Mouse (Mus musculus) midbrain, postnatal 0 days (tissue): Measurements from ENCODE around the gene Zfp97. TPM values are rescaled to one million over a fixed set of nuclear protein-coding genes. Genes with fewer than 3 reads are reported as not detected.
"Not testable (repeated sequence)": the region's sequence is repeated elsewhere in the genome, so short reads cannot be mapped to it uniquely, and the experiment has no call there.

Experiments used
- ATAC-seq: fragments of 200-750 bp; cut with Nextera tagmentation; 2 replicates; pipeline ENCODE4 v1.8.0; 2017; ENCODE audit warnings: moderate number of reproducible peaks, mild to moderate bottlenecking, moderate TSS enrichment, moderate library complexity; ENCODE audit not compliant: low FRiP score
- DNase-seq: peaks from one replicate; pipeline ENCODE4 v3.0.0-alpha.2; 2015; ENCODE audit warnings: low spot score
- H3K27ac ChIP-seq: fragments of 300-500 bp; sonication (generic); 2 replicates; pipeline ENCODE4 v1.5.1; 2014; ENCODE audit warnings: low read depth, mild to moderate bottlenecking, low read length, mixed read lengths
- H3K27me3 ChIP-seq: fragments of 300-500 bp; sonication (generic); 2 replicates; pipeline ENCODE4 v1.6.1; 2014; ENCODE audit warnings: low read length, control low read depth, mixed read lengths; ENCODE audit not compliant: insufficient read depth
- H3K36me3 ChIP-seq: fragments of 300-500 bp; sonication (generic); 2 replicates; pipeline ENCODE4 v1.6.1; 2014; ENCODE audit warnings: low read length, control low read depth, mixed read lengths; ENCODE audit not compliant: insufficient read depth
- H3K4me1 ChIP-seq: fragments of 300-500 bp; sonication (generic); 2 replicates; pipeline ENCODE4 v1.6.1; 2014; ENCODE audit warnings: mild to moderate bottlenecking, control low read depth, antibody characterized with exemption, low read length, mixed read lengths; ENCODE audit not compliant: insufficient read depth
- H3K4me2 ChIP-seq: fragments of 300-500 bp; sonication (generic); 2 replicates; pipeline ENCODE4 v1.6.1; 2014; ENCODE audit warnings: low read depth, mild to moderate bottlenecking, low read length, mixed read lengths; ENCODE audit not compliant: poor library complexity, severe bottlenecking
- H3K4me3 ChIP-seq: fragments of 300-500 bp; sonication (generic); 2 replicates; pipeline ENCODE4 v1.5.1; 2014; ENCODE audit warnings: low read depth, mild to moderate bottlenecking, low read length, moderate library complexity
- H3K9ac ChIP-seq: fragments of 300-500 bp; sonication (generic); replicated peaks from 2 replicates; pipeline ENCODE4 v1.6.1; 2014; ENCODE audit warnings: mild to moderate bottlenecking, low read length, moderate library complexity, mixed read lengths; ENCODE audit not compliant: poor library complexity, severe bottlenecking
- H3K9me3 ChIP-seq: fragments of 300-500 bp; sonication (generic); 2 replicates; pipeline ENCODE4 v1.6.1; 2016; ENCODE audit warnings: low read length, control low read depth
- CTCF ChIP-seq: IDR thresholded peaks from 2 replicates; pipeline ENCODE4 v1.5.1; 2016; ENCODE audit warnings: antibody characterized with exemption, mild to moderate bottlenecking
- WGBS: fragments of 180-500 bp; shearing (Covaris S2); extraction: QIAGEN DNeasy Blood & Tissue Kit; methylation state at CpG from one replicate; pipeline ENCODE4 v1.1.7; 2014; 5-methylcytosine and 5-hydroxymethylcytosine counted together
- polyA plus RNA-seq: library from polyadenylated mRNA; unstranded; fragments of >200 nt; fragmentation: Nextera tagmentation; extraction: Ambion mirVana; gene quantifications from 2 replicates; pipeline ENCODE4 v1.2.1, GENCODE M21; 2015
- total RNA-seq: library from RNA; depleted of rRNA; stranded (reverse); fragments of >200 nt; gene quantifications from 2 replicates; pipeline ENCODE4 v1.2.3, GENCODE M21; 2014; rRNA removed

The Zfp97 gene
- total RNA-seq (2.2 and 4.0 TPM in 2 replicates), polyA plus RNA-seq (2.8 and 4.1 TPM in 2 replicates)

GRCm38 (mm10) chr17:17120830-17121502, at the start of gene Zfp97:
Gene Zfp97 (plus strand): TSS chr17:17121415.
- not testable (repeated sequence) for H3K27ac ChIP-seq, DNase-seq, H3K9me3 ChIP-seq, H3K4me3 ChIP-seq, H3K4me1 ChIP-seq, H3K4me2 ChIP-seq, H3K36me3 ChIP-seq, H3K27me3 ChIP-seq, H3K9ac ChIP-seq
- ATAC-seq: peak; percentile 98
- WGBS: no CpG with 5 or more reads among the region's 8 CpGs

- H3K4me1 ChIP-seq, H3K27ac ChIP-seq, H3K9ac ChIP-seq, DNase-seq, H3K4me2 ChIP-seq, H3K4me3 ChIP-seq, H3K36me3 ChIP-seq, H3K9me3 ChIP-seq, H3K27me3 ChIP-seq: not testable (repeated sequence)
- ATAC-seq: peak; percentile 97
- WGBS: no CpG with 5 or more reads among the region's 8 CpGs
Measured at GRCm38 (mm10) chr17:17178757-17179413, 57.7 kb downstream of the Zfp97 start.

- not testable (repeated sequence) for H3K4me2 ChIP-seq, H3K36me3 ChIP-seq, ATAC-seq, H3K27ac ChIP-seq, H3K27me3 ChIP-seq, H3K9me3 ChIP-seq, DNase-seq, H3K4me3 ChIP-seq, H3K4me1 ChIP-seq, H3K9ac ChIP-seq
Measured at GRCm38 (mm10) chr17:17194761-17195160, 73.5 kb downstream of the Zfp97 start.

- ATAC-seq (no peak), DNase-seq (no peak)
- H3K27ac ChIP-seq: no peak overlapping the region
- H3K4me2 ChIP-seq: no peak overlapping the region
- no peak for TF ChIP-seq CTCF
- H3K9me3 ChIP-seq: peaks cover 14% of the 10 kb centered on the region
- no peaks in the 10 kb centered on the region for H3K4me1 ChIP-seq
- no peaks in the 10 kb centered on the region for H3K27me3 ChIP-seq
- no peak overlapping the region for H3K4me3 ChIP-seq
- H3K36me3 ChIP-seq: no peaks in the 10 kb centered on the region
- H3K9ac ChIP-seq: no peak overlapping the region
Measured at GRCm38 (mm10) chr17:17195178-17195577, 74.0 kb downstream of the Zfp97 start.

- peaks cover 15% of the 10 kb centered on the region for H3K9me3 ChIP-seq
- not testable (repeated sequence) for H3K36me3 ChIP-seq, H3K4me3 ChIP-seq, H3K27ac ChIP-seq, H3K27me3 ChIP-seq, H3K9ac ChIP-seq, ATAC-seq, DNase-seq, H3K4me2 ChIP-seq, H3K4me1 ChIP-seq
- 94% methylated on average over 3 of the region's 3 CpGs for WGBS
Measured at GRCm38 (mm10) chr17:17196111-17196510, 74.9 kb downstream of the Zfp97 start.

Other genes starting within 250 kb of the Zfp97 start
- gene Zfp960, start 57.3 kb upstream of the Zfp97 start, total RNA-seq: 1.4 and 5.1 TPM in 2 replicates
- 2.0 and 2.4 TPM in 2 replicates for gene Zfp960, start 57.3 kb upstream of the Zfp97 start, polyA plus RNA-seq